Mouse (Mus musculus) fibroblast of lung, adult 2 months (primary cell): ENCODE measurements around the gene Tmem79.
A peak's percentile ranks its signal among the peaks of the same experiment; 100 is the strongest.
"Not testable (repeated sequence)": the region's sequence is repeated elsewhere in the genome, so short reads cannot be mapped to it uniquely, and the experiment has no call there.

Experiments used
- DNase-seq: peaks from one replicate; pipeline ENCODE4 v3.0.0-alpha.2; 2011; ENCODE audit warnings: low read depth

Tmem79 gene

DNA sequence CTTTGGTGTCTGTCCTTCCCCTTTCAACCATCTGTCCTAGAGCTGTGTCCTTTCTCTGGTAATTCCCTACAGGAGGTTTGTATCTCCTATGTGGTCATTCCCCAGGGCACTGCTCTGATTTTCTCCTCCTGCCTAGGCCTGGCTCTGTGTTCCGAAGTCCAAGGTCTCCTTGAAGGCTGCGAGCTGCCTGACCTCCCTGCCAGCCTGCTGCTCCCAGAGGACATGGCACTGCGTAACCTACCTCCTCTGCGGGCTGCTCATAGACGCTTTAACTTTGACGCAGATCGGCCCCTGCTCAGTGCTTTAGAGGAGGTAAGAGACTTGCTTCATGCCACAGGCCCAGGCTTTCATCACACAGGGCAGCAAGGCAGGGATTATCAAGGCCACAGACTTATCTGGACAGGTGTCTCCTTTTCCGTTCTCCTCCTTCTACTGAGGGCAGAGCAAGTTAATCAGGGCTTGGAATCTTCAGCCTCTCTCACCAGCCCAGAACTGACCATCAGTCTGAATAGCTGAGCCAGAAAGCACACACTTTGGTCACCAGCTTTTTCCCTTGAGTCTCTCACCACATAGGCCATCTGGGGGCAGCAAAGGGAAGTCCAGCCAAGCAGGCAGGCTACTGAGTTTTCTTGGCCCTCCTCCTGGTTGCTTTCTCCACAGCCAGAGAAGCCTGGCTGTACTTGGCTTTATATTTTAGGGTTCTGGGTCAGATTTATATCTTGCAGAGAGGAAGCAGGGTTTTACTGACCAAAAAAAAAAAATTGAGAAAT, 18.6 kb upstream of the Tmem79 start:
- no peak for DNase-seq

DNA sequence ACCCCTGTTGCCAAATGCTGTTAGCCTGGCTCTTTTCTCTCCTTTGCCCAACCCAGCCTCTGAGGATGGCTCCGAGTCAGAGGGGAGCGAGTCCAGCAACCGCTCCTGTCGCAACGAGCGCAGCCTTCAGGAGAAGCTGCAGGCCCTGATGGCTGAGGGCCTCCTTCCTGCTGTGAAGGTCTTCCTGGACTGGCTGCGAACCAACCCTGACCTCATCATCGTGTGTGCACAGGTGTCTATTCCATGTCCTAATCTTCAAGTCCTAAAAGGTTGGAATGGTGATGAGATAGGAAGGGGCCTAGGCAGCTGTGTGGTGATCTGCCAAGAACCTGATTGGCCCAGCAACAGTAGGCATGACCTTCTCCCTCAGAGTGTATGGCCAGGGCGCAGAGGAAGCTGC, 17.0 kb upstream of the Tmem79 start:
- DNase-seq = no peak

DNA sequence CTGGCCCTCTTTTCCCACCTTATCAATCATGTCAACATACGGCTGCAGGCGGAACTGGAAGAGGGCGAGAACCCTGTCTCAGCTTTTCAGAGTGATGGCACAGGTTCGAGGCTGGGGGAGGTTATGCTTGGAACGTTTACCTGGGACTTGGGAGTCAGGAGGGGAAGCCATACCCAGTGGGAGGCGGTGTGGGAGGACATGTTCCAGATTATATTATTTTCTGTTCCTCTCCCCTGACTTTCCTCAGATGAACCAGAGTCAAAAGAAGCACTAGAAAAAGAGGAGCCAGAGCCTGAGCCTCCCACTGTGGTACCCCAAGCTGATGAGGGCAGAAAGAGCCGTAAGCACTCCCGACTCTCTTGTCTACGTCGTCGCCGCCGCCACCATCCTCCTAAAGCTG, 14.8 kb upstream of the Tmem79 start:
- no peak for DNase-seq

DNA sequence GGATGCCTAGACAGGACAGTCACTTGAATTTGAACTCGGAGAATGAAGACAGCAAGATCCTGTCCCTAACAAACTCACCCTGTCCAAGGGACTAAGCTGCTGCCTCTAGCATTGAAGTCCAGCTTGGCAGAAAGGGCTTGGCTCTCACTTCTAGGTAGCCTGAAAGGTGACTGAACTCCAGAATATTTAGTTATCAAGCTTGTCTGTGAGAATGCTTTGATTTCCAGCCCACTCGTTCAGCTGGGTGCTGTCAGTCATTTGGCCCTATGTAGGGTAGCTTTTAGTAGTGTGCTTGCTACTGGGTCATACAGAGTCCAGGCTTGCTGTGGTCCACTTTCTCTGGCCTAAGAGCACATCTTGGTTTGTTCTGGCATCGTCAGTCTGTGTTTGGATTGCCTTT, 3.1 kb upstream of the Tmem79 start:
- no peak for DNase-seq

DNA sequence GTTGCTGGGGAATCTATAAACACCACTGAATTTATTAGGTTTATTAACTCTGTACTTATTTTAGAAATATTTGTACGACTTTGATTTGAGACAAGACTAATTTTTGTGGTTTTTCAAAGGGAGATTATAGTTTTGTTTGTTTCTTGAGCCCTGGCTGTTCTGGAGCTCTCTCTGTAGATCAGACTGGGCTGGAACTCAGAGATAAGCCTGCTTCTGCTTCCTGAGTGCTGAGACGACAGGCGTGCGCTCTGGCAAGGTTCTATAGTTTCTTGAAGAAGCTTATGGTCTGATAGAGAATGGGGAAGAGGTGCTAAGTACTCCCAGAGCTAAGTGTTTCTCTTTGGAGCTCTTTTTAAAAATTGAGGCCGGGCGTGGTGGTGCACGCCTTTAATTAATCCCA, 2.4 kb upstream of the Tmem79 start:
- no peak for DNase-seq

DNA sequence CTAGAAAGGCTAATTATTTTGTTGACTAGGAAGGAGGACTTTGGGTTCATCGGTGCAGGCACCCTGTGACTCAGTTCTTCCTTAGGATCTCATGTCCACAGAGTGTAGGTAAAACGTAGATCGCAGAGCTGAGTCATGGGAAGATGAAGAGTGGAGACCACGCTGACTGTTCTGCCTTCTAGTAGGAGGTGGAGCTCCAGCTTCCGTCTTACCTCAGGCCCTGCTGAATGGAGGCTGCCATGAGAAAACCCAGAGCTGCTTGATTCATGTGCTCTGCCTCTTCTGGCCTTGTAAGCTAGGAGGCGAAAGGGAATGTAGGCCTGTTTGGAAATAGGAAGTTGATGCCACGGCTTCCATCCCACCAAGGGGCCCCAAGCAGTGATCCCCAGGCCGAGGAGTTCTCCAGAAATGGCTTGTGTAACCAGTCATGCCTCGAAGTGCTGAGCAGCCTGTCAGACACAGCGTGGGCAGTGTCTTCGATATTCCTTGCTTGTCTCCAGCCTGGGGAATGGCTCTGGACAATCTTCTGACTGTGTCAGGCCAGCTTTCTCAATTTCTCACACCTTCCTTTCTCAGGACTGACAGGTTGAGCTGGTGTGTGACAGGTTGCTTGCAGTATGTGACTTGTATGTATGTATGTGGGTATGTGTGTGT, 1.5 kb upstream of the Tmem79 start:
- DNase-seq = no peak

DNA sequence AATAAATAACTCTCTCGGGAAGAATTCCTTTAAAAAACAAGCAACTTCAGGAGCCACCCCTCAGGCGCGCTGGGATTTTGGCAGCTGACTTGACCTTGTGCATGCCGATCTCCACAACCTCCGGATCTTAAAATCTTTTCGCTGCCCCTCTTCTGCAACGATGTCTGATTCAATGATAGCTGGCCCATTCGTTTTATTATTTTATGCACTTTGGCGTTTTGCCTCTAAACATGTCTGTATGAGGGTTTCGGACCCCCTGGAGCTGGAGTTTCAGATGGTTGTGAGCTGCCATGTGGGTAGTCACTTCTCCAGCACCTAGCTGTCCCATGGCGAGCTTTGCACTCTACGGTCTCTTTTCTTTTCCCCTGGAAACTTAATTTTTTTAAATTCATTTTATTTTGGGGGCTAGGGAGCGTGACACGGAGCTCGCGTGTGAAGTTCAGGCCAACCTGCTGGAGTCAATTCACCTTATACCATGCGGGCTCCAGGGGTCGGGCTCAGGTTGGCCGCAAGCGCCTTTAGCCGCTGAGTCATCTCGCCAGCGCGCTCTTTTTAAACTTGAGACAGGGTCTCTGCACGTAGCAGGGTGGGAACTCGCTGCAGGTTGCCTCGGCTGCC, 403 bp downstream of the Tmem79 start:
- no peak for DNase-seq

DNA sequence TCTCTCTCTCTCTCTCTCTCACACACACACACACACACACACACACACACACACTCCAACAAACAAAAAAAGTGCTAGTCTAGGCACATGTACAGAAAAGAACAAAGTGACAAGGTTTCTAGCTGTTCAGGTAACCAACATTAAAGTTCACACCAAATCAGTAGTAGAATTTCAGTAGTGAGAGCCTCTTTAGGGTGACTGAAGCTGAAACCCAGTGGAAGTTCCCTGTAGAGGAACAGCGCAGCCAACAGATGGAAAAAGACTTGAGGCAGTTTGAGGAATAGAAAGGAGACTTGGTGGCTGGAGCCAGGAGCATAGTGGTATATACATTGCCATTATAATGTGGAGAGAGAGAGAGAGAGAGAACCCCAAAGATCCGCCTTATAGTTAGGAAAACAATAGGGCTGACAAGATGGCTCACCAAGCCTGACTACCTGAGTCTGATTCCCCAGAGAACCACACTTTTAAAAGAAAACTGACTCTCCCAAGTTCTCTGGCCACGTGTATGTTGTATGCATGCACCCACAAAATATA, 979 bp downstream of the Tmem79 start:
- no peak for DNase-seq

DNA sequence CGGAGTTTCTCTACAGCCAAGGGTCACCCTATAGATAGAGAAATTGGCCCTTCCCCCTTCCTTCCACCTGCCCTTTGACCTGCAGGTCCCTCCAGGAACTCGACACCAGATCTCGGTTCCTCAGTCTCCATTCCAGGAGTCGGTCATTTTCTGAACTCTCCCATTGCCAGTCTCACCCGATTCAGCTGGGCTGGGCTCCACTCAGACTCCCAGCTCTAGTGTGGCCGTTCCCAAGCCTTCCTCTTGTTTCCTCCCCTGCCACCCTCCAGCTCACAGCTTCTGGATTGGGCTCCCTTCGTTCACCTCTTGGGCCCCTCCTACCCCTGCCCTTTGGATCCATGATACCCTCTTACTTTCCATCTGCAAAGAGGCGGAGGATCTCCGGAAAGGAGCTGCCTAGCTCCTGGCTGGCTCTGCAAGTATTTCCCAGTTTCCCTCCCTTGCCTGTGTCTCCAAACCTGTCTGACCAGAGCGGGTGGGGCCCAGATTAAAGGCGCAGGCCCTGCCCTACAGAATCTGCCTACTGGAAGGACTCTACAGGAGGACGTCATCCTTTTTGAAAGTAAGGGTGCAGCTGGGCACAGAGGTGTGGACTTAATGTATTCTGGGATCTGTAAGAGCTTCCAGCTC, 1.8 kb downstream of the Tmem79 start:
- DNase-seq = no peak

DNA sequence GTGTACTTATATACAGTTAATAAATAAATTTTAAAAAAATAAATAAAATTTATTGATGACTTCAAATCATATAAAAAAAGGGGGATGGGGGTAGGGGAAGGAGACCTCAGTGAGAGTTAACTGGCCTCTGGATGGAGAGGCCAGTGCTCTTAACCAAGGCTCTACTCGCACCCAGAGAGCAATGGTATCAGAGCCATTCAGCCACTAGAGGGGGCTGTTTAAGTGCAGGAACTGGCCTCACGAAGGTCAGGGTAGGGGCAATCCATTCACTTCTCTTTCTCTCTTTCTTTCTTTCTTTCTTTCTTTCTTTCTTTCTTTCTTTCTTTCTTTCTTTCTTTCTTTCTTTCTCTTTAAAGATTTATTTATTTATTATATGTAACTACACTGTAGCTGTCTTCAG, 4.7 kb downstream of the Tmem79 start:
- no peak for DNase-seq

DNA sequence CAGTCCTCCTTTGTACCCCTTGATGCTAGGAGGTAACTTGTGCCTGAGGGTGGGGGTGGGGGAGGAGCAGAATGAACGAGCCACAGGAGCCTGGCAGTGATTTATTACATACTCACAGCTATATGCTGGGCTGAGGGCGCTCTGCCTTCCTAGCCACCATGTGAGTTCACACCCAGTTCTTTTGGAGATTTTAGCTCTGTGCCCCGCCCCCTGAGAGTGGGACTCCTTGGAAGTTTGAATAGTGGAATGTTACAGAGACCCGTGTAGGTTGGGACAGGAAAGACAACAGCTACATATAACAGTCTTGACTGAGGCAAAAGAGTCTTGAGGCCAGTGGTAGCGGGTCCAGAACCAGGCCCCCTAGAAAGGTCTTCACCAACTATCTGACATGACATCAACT, 7.0 kb downstream of the Tmem79 start:
- DNase-seq = no peak

DNA sequence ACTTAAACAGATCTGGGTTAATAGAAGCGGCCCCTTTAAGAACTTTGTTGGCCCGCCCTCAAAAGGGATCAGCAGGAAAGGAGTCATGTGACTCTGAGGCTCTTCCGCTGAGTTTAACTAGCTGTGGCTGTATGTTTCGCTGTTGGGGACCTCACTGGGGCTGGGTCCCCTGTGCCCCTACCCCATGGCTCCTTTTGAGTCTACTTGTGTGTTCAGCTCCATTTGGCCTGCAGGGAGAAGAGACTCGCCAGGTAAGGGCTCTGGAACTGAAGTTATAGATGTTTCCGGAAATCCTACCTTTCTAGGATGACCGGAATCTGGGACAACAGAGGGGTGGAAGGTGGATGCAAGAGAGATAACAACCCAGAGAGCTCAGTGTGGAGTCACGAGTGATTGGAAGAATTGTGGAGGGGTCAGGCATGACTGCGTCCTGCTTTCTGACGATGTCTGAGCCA, 11.0 kb downstream of the Tmem79 start, which contains the start of gene Glmp:
Glmp (plus strand) TSS at position 73 of the 455 bp plus-strand sequence.
- DNase-seq = peak; percentile 26

DNA sequence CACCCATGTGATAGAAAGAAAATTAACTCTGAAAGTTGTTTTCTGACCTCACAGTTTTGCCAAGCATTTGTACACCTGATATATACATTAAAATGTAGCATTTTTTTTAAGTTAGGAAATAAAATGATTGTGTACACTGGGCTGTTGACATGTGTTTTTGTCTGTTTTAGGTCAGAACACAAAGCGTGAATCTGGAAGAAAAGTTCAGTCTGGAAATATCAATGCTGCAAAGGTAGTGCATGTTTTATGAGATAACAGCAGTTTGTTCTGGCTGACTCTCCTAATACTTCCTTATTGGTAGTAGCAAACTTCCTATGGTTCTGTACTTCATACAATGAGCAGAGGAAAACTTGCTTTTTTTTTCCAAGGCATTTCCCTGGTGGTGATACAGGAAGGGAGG, 36.8 kb downstream of the Tmem79 start:
- no peak for DNase-seq

DNA sequence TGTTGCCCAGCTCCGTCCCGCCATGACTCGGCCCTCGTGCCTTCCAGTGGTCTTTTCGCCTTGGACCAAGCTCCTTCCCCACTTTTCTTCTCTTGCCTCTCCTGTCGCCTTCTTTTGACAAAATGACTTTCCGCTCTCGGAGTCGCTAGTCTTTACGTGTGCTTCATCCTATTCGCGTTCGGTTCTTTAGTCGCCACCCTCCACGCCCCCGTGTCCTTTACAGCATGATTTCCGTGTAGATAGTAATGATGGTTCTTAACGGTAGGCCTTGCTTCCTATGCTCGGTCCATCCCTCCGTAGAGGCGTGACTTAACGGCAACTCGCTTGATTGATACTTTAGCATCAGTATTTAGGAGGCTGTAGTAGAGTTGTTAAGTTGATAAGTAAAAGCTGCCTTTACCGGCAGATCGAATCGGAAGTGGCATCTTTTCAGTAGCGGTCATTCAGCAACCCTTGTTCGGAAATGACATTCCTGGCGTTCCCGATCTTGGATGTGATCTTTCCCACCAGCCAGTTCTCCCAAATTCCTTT, 38.6 kb downstream of the Tmem79 start:
- no peak for DNase-seq

DNA sequence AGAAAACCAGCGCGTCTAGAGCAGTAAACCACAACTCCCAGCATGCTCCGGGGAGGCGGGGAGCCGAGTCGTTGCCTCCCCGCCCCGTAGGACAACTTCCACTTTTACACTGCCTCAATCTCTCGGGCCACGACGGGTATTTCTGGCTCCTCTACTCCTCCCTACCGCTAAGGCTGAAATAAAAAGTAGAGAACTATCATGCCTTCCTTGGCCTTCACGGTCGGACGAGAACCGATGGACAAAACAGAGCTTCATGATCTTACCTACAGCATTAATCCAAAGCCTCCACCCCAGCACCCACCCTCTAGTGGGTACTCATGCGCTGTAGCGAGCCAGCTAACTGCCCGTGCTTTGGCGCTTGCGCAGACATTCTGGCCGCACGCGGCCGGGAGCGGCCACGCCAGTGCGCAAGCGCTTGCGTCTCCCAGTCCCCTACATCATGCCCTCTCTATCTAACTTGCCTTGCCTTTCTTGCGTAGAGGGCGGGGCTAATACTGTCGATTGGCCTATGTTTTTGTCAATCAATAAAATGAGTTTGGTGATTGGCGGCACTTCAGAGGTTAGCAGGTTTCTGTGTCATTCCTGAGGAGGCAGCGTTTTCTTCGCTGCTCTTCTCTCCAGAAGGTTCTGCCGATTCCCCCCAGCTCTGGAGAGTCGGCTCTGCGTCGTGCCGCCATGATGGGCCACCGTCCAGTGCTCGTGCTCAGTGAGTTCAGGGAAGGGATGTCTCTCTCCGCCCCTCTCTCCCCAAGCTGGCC, 39.2 kb downstream of the Tmem79 start, which contains the start of the genes Tsacc and Cct3:
Tsacc (minus strand) TSS at position 439 of the 758 bp plus-strand sequence.
Cct3 (plus strand) TSS at position 556 of the 758 bp plus-strand sequence.
- DNase-seq = peak; percentile 100

DNA sequence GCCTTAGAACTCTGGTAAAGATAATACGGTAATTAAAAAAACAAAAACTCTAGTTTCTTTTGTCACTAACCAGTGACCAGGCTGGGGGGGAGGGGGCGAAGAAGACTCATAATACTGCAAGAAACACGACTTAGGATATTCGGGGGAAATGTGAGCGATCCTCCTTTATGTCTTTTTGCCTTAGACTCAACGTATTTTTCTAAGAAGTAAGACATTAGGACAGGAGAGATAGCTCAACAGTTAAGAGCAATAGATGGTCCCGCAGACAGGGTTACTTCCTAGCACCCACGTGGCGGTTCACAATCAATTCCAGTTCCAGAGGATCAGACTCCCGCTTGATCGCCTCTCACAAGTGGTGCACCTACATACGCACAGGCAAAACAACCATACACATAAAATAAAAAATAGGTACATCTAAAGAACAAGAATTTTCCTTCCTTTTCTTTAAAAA, 39.8 kb downstream of the Tmem79 start:
- DNase-seq = no peak

DNA sequence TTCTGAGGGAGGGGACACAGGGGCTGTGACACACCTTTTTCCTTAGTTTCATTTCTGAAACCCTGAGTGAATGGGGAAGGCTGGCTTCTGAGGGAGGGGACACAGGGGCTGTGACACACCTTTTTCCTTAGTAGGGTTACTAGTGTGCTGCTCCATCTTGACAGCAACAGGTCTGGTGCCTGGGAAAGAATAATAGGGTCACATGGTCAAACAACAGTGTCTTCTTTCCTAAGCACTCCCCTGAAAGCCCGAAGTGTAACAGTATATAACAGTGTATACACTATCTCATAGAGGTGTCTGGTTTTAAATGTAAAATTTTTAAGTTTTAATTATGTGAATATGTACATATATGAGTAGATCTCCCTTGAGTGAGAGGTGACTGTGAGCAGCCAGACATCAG, 40.7 kb downstream of the Tmem79 start:
- not testable (repeated sequence) for DNase-seq

DNA sequence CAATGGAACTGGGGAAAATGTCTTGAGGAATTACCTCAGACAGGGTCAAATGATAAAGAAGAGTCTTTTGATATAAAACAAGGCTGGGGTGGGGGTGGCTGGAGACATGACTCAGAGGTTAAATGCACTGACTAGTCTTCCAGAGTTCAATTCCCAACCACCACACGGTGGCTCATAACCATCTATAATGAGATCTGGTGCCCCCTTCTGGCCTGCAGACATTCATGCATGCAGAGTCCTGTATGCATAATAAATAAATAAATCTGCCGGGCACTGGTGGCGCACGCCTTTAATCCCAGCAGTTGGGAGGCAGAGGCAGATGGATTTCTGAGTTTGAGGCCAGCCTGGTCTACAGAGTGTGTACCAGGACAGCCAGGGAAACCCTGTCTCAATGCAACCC, 44.0 kb downstream of the Tmem79 start:
- DNase-seq = peak; percentile 13

DNA sequence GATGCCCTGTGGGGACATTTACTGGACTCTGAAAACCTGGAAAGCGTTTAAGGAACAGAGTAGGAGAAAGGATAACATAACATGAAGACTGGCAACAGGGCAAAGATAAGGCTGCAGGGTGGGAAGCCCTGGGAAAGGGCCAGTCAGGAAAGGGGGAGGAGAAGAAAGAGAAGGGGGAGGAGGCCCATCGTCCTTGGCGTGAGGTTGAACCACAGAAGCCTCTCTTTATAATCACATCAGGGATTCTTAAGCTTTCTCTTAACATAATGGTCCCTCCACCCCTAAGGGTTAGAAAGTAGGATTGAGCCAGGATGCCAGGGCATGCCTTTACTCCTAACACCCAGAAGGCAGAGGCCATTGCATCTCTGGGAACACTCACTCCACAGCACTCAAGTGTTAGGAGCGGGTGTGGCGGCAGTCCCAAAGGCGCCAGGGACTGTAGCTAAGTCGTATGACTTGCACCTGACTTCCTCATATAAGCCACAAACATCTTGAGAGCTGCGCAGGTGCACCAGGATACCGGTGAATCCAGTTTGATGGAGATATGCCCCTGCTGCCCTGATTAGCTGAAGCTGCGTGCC, 47.7 kb downstream of the Tmem79 start:
- not testable (repeated sequence) for DNase-seq

DNA sequence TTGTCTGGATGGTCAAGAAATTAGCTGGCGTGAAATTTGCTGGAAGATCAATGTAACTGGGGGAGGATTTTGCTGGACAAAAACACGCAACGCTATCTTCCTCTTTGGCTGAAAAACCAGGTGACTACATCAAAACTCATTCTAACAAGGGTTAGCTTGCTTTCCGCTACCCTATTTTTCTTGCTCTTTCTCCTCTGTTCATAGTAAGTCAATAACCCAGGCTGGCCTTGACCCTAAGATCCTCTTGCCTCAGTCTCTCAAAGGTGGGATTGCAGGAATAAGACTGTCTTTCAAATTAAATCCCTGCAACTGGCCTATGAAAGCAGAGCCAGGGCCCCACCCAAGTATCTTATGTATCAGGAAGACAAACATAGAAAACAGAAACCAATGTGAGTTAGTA, 48.8 kb downstream of the Tmem79 start, which contains the start of gene Gm38392:
Gm38392 (minus strand) TSS at position 101 of the 400 bp plus-strand sequence.
- no peak for DNase-seq

DNA sequence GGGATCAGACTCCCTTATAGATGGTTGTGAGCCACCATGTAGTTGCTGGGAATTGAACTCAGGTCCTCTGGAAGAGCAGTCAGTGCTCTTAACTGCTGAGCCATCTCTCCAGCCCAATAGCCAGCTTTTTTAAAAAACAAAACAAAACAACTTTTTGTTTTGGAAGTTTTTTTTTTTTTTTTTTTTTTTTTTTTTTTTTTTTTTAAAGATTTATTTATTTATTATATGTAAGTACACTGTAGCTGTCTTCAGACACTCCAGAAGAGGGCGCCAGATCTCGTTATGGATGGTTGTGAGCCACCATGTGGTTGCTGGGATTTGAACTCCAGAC, 50.4 kb downstream of the Tmem79 start:
- not testable (repeated sequence) for DNase-seq
